Mouse (Mus musculus) heart, embryonic 16.5 days (tissue): Measurements from ENCODE around the gene Chst11. TPM values are rescaled to one million over a fixed set of nuclear protein-coding genes. Genes with fewer than 3 reads are reported as not detected.
A peak's percentile ranks its signal among the peaks of the same experiment; 100 is the strongest.

ENCODE experiments used
- ATAC-seq: fragments of 200-750 bp; cut with Nextera tagmentation; replicated peaks from 2 replicates; pipeline ENCODE4 v1.8.0; 2017; ENCODE audit warnings: moderate number of reproducible peaks; ENCODE audit not compliant: insufficient read depth, low FRiP score; ENCODE audit errors: extremely low read depth
- H3K27ac ChIP-seq: fragments of 300-500 bp; sonication (generic); 2 replicates; pipeline ENCODE4 v1.5.1; 2014; ENCODE audit warnings: mild to moderate bottlenecking, low read length, control low read depth, moderate library complexity
- H3K27me3 ChIP-seq: fragments of 300-500 bp; sonication (generic); 2 replicates; pipeline ENCODE4 v1.6.1; 2014; ENCODE audit warnings: low read length, mixed read lengths; ENCODE audit not compliant: control insufficient read depth, insufficient read depth
- H3K36me3 ChIP-seq: fragments of 300-500 bp; sonication (generic); 2 replicates; pipeline ENCODE4 v1.6.1; 2014; ENCODE audit not compliant: control insufficient read depth, insufficient read depth
- H3K4me1 ChIP-seq: fragments of 300-500 bp; sonication (generic); 2 replicates; pipeline ENCODE4 v1.6.1; 2014; ENCODE audit warnings: low read length, mixed read lengths; ENCODE audit not compliant: control insufficient read depth, insufficient read depth
- H3K4me2 ChIP-seq: fragments of 300-500 bp; sonication (generic); 2 replicates; pipeline ENCODE4 v1.6.1; 2014; ENCODE audit warnings: low read depth, mild to moderate bottlenecking, control low read depth, low read length
- H3K4me3 ChIP-seq: fragments of 300-500 bp; sonication (generic); 2 replicates; pipeline ENCODE4 v1.5.1; 2014; ENCODE audit warnings: mild to moderate bottlenecking, control low read depth, low read length
- H3K9ac ChIP-seq: fragments of 300-500 bp; sonication (generic); 2 replicates; pipeline ENCODE4 v1.6.1; 2014; ENCODE audit warnings: low read length, control low read depth
- H3K9me3 ChIP-seq: fragments of 300-500 bp; sonication (generic); replicated peaks from 2 replicates; pipeline ENCODE4 v1.6.1; 2016; ENCODE audit warnings: low read length; ENCODE audit not compliant: control insufficient read depth
- WGBS: fragments of 180-500 bp; shearing (Covaris S2); extraction: QIAGEN DNeasy Blood & Tissue Kit; methylation state at CpG from one replicate; pipeline ENCODE4 v1.1.7; 2014; 5-methylcytosine and 5-hydroxymethylcytosine counted together
- polyA plus RNA-seq: library from polyadenylated mRNA; unstranded; fragments of >200 nt; fragmentation: Nextera tagmentation; extraction: Ambion mirVana; gene quantifications from 2 replicates; pipeline ENCODE4 v1.2.1, GENCODE M21; 2015

Gene Chst11
- polyA plus RNA-seq, 1 experiment from 2014 or later = 2.6 TPM

GRCm38 (mm10) chr10:83191476-83191875, 206.2 kb downstream of the Chst11 start:
- Histone ChIP-seq H3K27me3 (no peaks in the 10 kb centered on the region), H3K9me3 (0 out of 2 replicates have a peak, but pooled peaks cover 3% of the 10 kb centered on the region), H3K4me3 (no peak overlapping the region), H3K9ac (no peak overlapping the region), H3K4me1 (peaks cover 13% of the 10 kb centered on the region), H3K27ac (no peak overlapping the region), H3K36me3 (peaks cover 9% of the 10 kb centered on the region; the same call in 1 of the 2 replicates), H3K4me2 (no peak overlapping the region)
- WGBS = 95% methylated on average over 17 of the region's 17 CpGs
- no peak for ATAC-seq

- peak overlapping the region; percentile 37; the same call in 1 of the 2 replicates for H3K27ac ChIP-seq
- H3K4me2 ChIP-seq = no peak overlapping the region
- no peak overlapping the region for H3K9ac ChIP-seq
- ATAC-seq = 0 out of 2 replicates have a peak, but pooled peaks have one; percentile 51
- no peak overlapping the region for H3K4me3 ChIP-seq
- H3K27me3 ChIP-seq = no peaks in the 10 kb centered on the region
- 48% methylated on average over 6 of the region's 6 CpGs for WGBS
- 0 out of 2 replicates have a peak, but pooled peaks cover 3% of the 10 kb centered on the region for H3K9me3 ChIP-seq
- H3K36me3 ChIP-seq = peaks cover 9% of the 10 kb centered on the region; the same call in 1 of the 2 replicates
- H3K4me1 ChIP-seq = peaks cover 12% of the 10 kb centered on the region
Observed at GRCm38 (mm10) chr10:83191982-83192381, 206.7 kb downstream of the Chst11 start.

GRCm38 (mm10) chr10:83197690-83198336, 212.5 kb downstream of the Chst11 start:
- H3K27me3 ChIP-seq = no peaks in the 10 kb centered on the region
- H3K4me2 ChIP-seq = no peak overlapping the region
- 55% methylated on average over 11 of the region's 11 CpGs for WGBS
- H3K36me3 ChIP-seq = no peaks in the 10 kb centered on the region
- H3K27ac ChIP-seq = no peak overlapping the region
- no peaks in the 10 kb centered on the region for H3K9me3 ChIP-seq
- no peak overlapping the region for H3K4me3 ChIP-seq
- peaks cover 15% of the 10 kb centered on the region for H3K4me1 ChIP-seq
- H3K9ac ChIP-seq = no peak overlapping the region
- no peak for ATAC-seq

GRCm38 (mm10) chr10:83198692-83199091, 213.4 kb downstream of the Chst11 start:
- Histone ChIP-seq H3K4me1 (peaks cover 15% of the 10 kb centered on the region), H3K27me3 (no peaks in the 10 kb centered on the region), H3K27ac (0 out of 2 replicates have a peak overlapping the region, but pooled peaks have one; percentile 9), H3K9me3 (no peaks in the 10 kb centered on the region), H3K36me3 (no peaks in the 10 kb centered on the region), H3K4me3 (no peak overlapping the region), H3K9ac (no peak overlapping the region), H3K4me2 (no peak overlapping the region)
- WGBS = 41% methylated on average over 5 of the region's 5 CpGs
- ATAC-seq = 0 out of 2 replicates have a peak, but pooled peaks have one; percentile 43

- Histone ChIP-seq H3K4me3 (no peak overlapping the region), H3K9ac (no peak overlapping the region), H3K9me3 (no peaks in the 10 kb centered on the region), H3K4me2 (no peak overlapping the region), H3K4me1 (peaks cover 13% of the 10 kb centered on the region), H3K36me3 (no peaks in the 10 kb centered on the region), H3K27ac (no peak overlapping the region), H3K27me3 (no peaks in the 10 kb centered on the region)
- ATAC-seq = no peak
- 59% methylated on average over 9 of the region's 9 CpGs for WGBS
Observed at GRCm38 (mm10) chr10:83199290-83199689, 214.0 kb downstream of the Chst11 start.

GRCm38 (mm10) chr10:83201525-83201924, 216.2 kb downstream of the Chst11 start:
- Histone ChIP-seq H3K36me3 (no peaks in the 10 kb centered on the region), H3K4me1 (peaks cover 12% of the 10 kb centered on the region), H3K9me3 (no peaks in the 10 kb centered on the region), H3K4me3 (no peak overlapping the region), H3K27me3 (no peaks in the 10 kb centered on the region), H3K4me2 (no peak overlapping the region), H3K9ac (no peak overlapping the region), H3K27ac (no peak overlapping the region)
- no peak for ATAC-seq
- 84% methylated on average over 7 of the region's 7 CpGs for WGBS

GRCm38 (mm10) chr10:83202906-83203702, 217.8 kb downstream of the Chst11 start:
- no peak for ATAC-seq
- Histone ChIP-seq H3K27ac (no peak overlapping the region), H3K9me3 (no peaks in the 10 kb centered on the region), H3K4me3 (no peak overlapping the region), H3K9ac (no peak overlapping the region), H3K4me1 (peaks cover 8% of the 10 kb centered on the region), H3K27me3 (no peaks in the 10 kb centered on the region), H3K4me2 (no peak overlapping the region), H3K36me3 (no peaks in the 10 kb centered on the region)
- 85% methylated on average over 14 of the region's 14 CpGs for WGBS

GRCm38 (mm10) chr10:83208436-83208835, 223.1 kb downstream of the Chst11 start:
- no peaks in the 10 kb centered on the region for H3K4me1 ChIP-seq
- H3K27ac ChIP-seq = no peak overlapping the region
- no peak overlapping the region for H3K4me3 ChIP-seq
- no peaks in the 10 kb centered on the region; the same call in 1 of the 2 replicates for H3K9me3 ChIP-seq
- no peak for ATAC-seq
- no peak overlapping the region for H3K4me2 ChIP-seq
- no peaks in the 10 kb centered on the region for H3K27me3 ChIP-seq
- H3K36me3 ChIP-seq = no peaks in the 10 kb centered on the region
- H3K9ac ChIP-seq = no peak overlapping the region
- WGBS = 73% methylated on average over 7 of the region's 7 CpGs

GRCm38 (mm10) chr10:83209388-83209787, 224.1 kb downstream of the Chst11 start:
- no peaks in the 10 kb centered on the region for H3K4me1 ChIP-seq
- 78% methylated on average over 12 of the region's 12 CpGs for WGBS
- H3K27ac ChIP-seq = no peak overlapping the region
- no peak overlapping the region for H3K9ac ChIP-seq
- no peak for ATAC-seq
- no peaks in the 10 kb centered on the region for H3K27me3 ChIP-seq
- H3K9me3 ChIP-seq = no peaks in the 10 kb centered on the region; the same call in 1 of the 2 replicates
- no peaks in the 10 kb centered on the region for H3K36me3 ChIP-seq
- H3K4me2 ChIP-seq = no peak overlapping the region
- no peak overlapping the region for H3K4me3 ChIP-seq
